Mouse (Mus musculus) myocyte (in vitro differentiated cells): ENCODE results near the gene Fam166b. TPM values are rescaled to one million over a fixed set of nuclear protein-coding genes. Genes with fewer than 3 reads are reported as not detected.
A peak's percentile ranks its signal among the peaks of the same experiment; 100 is the strongest.

Experiments
- H3K27me3 ChIP-seq: one replicate; pipeline ENCODE4 v1.6.1; 2011; ENCODE audit not compliant: control insufficient read depth, insufficient read depth, insufficient read length
- H3K36me3 ChIP-seq: one replicate; pipeline ENCODE4 v1.6.1; 2011; ENCODE audit not compliant: control insufficient read depth, insufficient read depth
- H3K4me2 ChIP-seq: one replicate; pipeline ENCODE4 v1.6.1; 2011; ENCODE audit warnings: low read depth, control low read depth
- H3K4me3 ChIP-seq: one replicate; pipeline ENCODE4 v1.5.1; 2011; ENCODE audit warnings: mild to moderate bottlenecking, control low read depth, moderate library complexity
- H3K79me2 ChIP-seq: one replicate; pipeline ENCODE4 v1.6.1; 2011; ENCODE audit not compliant: control insufficient read depth, insufficient read depth
- H3ac ChIP-seq: one replicate; pipeline ENCODE4 v1.6.1; 2011; ENCODE audit not compliant: control insufficient read depth, insufficient read length
- CEBPB ChIP-seq: IDR thresholded peaks from 2 replicates; pipeline ENCODE4 v1.6.1; 2011; ENCODE audit warnings: mild to moderate bottlenecking, moderate library complexity; ENCODE audit not compliant: poor library complexity, insufficient read depth, severe bottlenecking
- E2F4 ChIP-seq: IDR thresholded peaks from one replicate; pipeline ENCODE4 v1.6.1; 2011; ENCODE audit warnings: mild to moderate bottlenecking, control low read depth, moderate library complexity; ENCODE audit not compliant: insufficient read depth
- MAX ChIP-seq: IDR thresholded peaks from one replicate; pipeline ENCODE4 v1.6.1; 2011; ENCODE audit warnings: low read depth, mild to moderate bottlenecking, control low read depth
- MYOD1 ChIP-seq, 3 experiments: IDR thresholded peaks; one replicate each; pipeline ENCODE4 v1.6.1; 2011; ENCODE audit warnings: control low read depth in 2 of 3, low read depth in 2 of 3, mild to moderate bottlenecking in 2 of 3, moderate library complexity in 1 of 3; ENCODE audit not compliant: insufficient read length in 2 of 3, control insufficient read depth in 1 of 3
- MYOG ChIP-seq, 3 experiments: IDR thresholded peaks; one replicate each; pipeline ENCODE4 v1.6.1; 2011; ENCODE audit warnings: control low read depth in 2 of 3, low read depth in 2 of 3, mild to moderate bottlenecking in 2 of 3; ENCODE audit not compliant: insufficient read length in 2 of 3, control insufficient read depth in 1 of 3, insufficient read depth in 1 of 3
- POLR2A ChIP-seq: IDR thresholded peaks from one replicate; pipeline ENCODE4 v1.6.1; 2011; ENCODE audit warnings: low read depth, mild to moderate bottlenecking, control low read depth, moderate library complexity; ENCODE audit not compliant: insufficient read length
- POLR2AphosphoS2 ChIP-seq: IDR thresholded peaks from one replicate; pipeline ENCODE4 v1.6.1; 2011; ENCODE audit warnings: low read depth, control low read depth; ENCODE audit not compliant: insufficient read length
- REST ChIP-seq: IDR thresholded peaks from one replicate; pipeline ENCODE4 v1.6.1; 2011; ENCODE audit warnings: mild to moderate bottlenecking, control low read depth, moderate library complexity; ENCODE audit not compliant: insufficient read depth, insufficient read length
- SRF ChIP-seq: IDR thresholded peaks from one replicate; pipeline ENCODE4 v1.6.1; 2011; ENCODE audit warnings: low read depth; ENCODE audit not compliant: control insufficient read depth, insufficient read length
- TCF12 ChIP-seq: IDR thresholded peaks from one replicate; pipeline ENCODE4 v1.6.1; 2011; ENCODE audit warnings: mild to moderate bottlenecking, control low read depth; ENCODE audit not compliant: poor library complexity, insufficient read depth, severe bottlenecking
- TCF3 ChIP-seq: IDR thresholded peaks from one replicate; pipeline ENCODE4 v1.6.1; 2011; ENCODE audit warnings: low read depth, control low read depth; ENCODE audit not compliant: insufficient read length
- USF1 ChIP-seq: IDR thresholded peaks from one replicate; pipeline ENCODE4 v1.6.1; 2011; ENCODE audit warnings: low read depth, mild to moderate bottlenecking, control low read depth, moderate library complexity
- polyA plus RNA-seq: library from polyadenylated mRNA; unstranded; fragments of >200 nt; fragmentation: generic; extraction: Trizol; gene quantifications from one replicate; pipeline ENCODE4 v1.2.1, GENCODE M21; 2012; ENCODE audit warnings: missing spikeins

Gene Fam166b
- polyA plus RNA-seq, 1 experiment: 0.04 TPM

DNA sequence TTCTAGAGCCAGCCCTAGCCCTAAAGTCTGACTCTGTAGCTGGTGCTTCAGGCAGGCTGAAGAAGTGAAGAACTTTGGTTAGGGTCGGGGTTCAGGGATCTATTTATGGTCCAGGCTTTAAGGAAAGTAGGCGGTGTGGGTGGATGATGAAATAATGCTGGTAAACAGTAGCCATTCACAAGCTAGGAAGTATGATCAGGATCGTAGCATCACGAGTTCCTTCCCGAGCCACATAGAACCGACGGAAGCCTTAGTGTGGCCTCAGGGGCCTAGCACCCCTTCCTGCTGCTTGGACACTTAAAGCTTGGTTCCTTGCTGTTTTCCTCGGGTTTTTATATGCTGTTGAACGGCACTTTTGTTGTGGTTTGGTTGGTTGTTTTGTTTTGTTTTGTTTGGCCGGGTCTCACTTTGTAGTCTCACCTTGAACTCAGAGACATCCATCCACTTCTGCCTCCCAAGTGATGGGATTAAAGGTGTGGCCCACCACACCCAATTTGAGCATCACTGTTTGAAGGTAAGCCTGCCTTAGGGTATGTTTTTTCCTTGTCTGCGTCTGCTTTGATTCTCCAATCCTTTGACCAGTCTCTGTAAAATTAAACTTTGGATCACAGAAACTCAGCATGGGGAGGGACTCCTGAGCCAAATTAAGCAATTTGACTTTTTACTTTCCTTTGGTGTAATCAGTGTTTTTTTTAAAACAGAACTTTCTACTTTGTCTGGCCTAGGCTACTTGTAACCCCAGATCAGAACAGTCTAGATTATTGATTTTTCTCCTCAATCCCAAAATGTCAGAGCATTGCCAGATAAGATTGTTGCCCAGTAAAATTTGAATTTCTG, 45.5 kb downstream of the Fam166b start:
- Histone ChIP-seq H3K4me2 (peak overlapping the region; percentile 93), H3K36me3 (no peaks in the 10 kb centered on the region), H3K27me3 (no peaks in the 10 kb centered on the region), H3K79me2 (peaks cover 23% of the 10 kb centered on the region), H3ac (no peak overlapping the region), H3K4me3 (peak overlapping the region; percentile 52)
- peak; percentile 29 for TF ChIP-seq POLR2A
- TF ChIP-seq CEBPB: peak; percentile 59
- TF ChIP-seq MAX: no peak

DNA sequence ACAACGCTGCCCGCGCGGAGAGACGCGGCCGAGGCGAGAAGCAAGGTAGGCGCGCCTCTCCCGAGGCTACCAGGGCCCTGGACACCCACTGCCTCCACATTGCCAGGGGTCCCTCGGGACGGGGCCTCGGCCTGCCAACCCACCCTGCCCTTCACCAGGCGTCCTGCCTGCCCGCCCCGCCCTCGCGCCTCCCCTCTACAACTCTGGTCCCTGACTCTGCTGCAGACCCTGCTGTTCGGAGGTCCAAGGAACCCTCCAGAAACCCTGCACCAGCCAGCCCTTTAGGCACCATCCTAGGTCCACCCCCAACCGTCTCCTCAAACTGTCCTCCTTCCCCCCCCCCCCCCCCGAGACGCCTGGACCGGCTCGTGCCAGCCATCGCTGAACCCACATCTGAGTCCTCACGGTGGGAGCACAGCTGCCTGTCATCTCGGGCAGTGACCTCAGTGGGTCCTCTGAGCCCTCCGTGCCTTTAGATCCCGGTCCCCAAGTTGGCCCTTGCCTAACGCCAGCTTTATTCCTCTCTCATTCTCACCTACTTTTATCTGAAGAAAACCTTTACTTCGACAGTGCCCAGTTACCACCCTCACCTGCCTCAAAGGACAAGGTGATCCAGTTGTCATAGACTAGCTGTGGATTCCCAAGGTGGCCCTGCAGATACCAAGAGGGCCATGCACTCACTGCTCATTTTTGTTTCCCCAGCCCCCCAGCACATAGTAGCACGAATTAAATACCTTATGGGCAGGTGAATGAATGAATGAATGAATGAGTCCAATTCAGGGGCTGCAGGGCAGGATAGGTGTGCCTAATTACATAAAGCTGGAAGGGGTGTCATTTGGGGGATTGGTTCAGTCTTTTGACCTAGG, 46.5 kb downstream of the Fam166b start:
- peak overlapping the region; percentile 52 for H3K4me3 ChIP-seq
- TF ChIP-seq MYOG (IDR thresholded peaks at IDR 0.05; ENCODE audit: control insufficient read depth in 1 of 3, insufficient read depth in 1 of 3, insufficient read length in 2 of 3, low read depth in 2 of 3) (peak in 1 of 3 experiments; percentile 11), USF1 (no peak)
- H3K27me3 ChIP-seq: no peaks in the 10 kb centered on the region
- peak overlapping the region; percentile 54 for H3ac ChIP-seq
- no peaks in the 10 kb centered on the region for H3K36me3 ChIP-seq
- H3K79me2 ChIP-seq: peaks cover 23% of the 10 kb centered on the region
- H3K4me2 ChIP-seq: peak overlapping the region; percentile 93

DNA sequence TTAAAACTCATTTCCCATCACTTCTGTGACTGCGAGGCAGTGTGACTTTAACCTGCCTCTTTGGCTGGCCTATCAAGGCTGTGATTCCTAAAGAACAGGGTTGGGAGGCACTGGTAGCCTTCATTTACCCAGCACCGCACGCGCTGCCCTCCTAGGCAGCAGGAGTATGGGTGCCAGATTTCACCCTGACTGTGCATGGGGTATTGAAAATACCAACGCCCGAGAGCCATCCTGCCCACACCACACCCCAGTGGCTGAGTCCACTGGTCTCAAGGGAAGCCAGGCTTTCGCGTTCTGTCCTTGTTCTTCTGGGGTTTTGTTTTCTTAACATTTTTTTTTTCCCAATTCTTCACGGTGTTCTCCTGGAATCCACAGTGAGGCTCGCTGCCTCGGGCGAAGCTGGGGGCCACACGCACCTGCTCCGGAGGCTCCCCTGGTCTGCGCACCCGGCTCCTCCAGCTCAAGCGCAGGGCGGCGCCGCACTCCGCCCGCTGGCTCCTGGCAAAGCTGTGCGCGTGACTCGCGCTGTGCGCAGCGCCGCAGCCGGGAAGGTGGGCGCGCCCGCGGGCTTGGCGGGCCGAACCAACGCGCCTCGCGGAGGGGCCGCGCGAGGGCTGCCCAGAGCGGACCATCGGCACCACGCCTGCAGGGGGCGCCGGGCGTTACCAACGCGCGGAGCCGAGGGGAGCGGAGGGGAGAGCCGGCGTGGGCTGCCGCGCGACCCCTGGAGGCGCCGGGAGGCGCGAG, 47.4 kb downstream of the Fam166b start, which contains the start of gene Rusc2:
Gene Rusc2 (plus strand): TSS at position 572 of the 747 bp plus-strand sequence.
- H3K79me2 ChIP-seq: peaks cover 23% of the 10 kb centered on the region
- peak within 1 kb of the TSS; percentile 93 for H3K4me2 ChIP-seq
- H3K27me3 ChIP-seq: no peaks in the 10 kb centered on the region
- peak within 1 kb of the TSS; percentile 54 for H3ac ChIP-seq
- H3K36me3 ChIP-seq: no peaks in the 10 kb centered on the region
- H3K4me3 ChIP-seq: peak within 1 kb of the TSS; percentile 52
- peak in 1 of 3 experiments; percentile 43 for TF ChIP-seq MYOD1 (IDR thresholded peaks at IDR 0.05; ENCODE audit: control insufficient read depth in 1 of 3, insufficient read length in 2 of 3, low read depth in 2 of 3)
- TF ChIP-seq POLR2A: peak; percentile 70
- peak; percentile 6 for TF ChIP-seq E2F4
- TF ChIP-seq MYOG (IDR thresholded peaks at IDR 0.05; ENCODE audit: control insufficient read depth in 1 of 3, insufficient read depth in 1 of 3, insufficient read length in 2 of 3, low read depth in 2 of 3): peak in 1 of 3 experiments; percentile 63
- no peak for TF ChIP-seq TCF12

DNA sequence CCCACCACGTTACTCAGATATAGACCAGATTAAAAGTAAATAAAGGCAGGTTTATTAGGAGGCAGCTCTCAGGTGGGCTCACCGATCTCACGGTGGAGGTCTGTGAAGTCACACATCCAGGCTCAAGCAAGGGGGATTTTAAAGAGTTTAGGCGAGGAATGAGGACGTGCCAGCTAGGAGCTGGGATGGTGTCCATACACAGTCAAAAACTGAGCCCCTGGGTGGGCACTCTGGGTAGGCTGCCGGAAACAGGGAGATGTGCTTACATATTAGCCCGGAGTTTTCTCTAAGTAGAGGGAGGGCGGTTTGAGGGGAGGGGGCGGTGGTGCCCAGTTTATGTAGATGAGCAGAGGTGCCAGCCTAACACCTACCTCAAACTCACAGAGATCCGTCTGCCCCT, 48.0 kb downstream of the Fam166b start:
- TF ChIP-seq SRF (no peak), REST (no peak), TCF3 (no peak), MYOD1 (IDR thresholded peaks at IDR 0.05; ENCODE audit: control insufficient read depth in 1 of 3, insufficient read length in 2 of 3, low read depth in 2 of 3) (no peak), USF1 (no peak), MYOG (IDR thresholded peaks at IDR 0.05; ENCODE audit: control insufficient read depth in 1 of 3, insufficient read depth in 1 of 3, insufficient read length in 2 of 3, low read depth in 2 of 3) (no peak), TCF12 (no peak), E2F4 (no peak), POLR2A (no peak), CEBPB (no peak)
- H3K79me2 ChIP-seq: peaks cover 18% of the 10 kb centered on the region
- peak overlapping the region; percentile 52 for H3K4me3 ChIP-seq
- no peaks in the 10 kb centered on the region for H3K36me3 ChIP-seq
- H3K4me2 ChIP-seq: peak overlapping the region; percentile 88
- H3ac ChIP-seq: no peak overlapping the region
- H3K27me3 ChIP-seq: no peaks in the 10 kb centered on the region

DNA sequence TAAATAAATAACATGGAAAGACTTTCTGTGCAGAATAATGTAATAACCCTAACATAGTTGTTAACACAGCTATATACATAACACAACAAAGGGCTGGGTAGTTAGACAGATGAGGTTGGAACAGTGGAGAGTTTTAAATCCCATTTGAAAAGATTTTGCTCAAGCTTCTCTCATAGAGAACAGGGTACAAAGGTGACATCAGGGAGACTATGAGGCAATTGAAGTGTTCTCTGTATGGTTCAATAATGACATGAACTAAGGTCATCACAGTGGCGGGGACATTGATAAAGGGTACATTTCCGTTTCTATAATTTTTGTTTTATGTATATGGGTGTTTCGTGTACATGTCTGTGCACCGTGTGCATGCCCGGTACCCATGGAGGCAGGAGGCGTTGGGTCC, 49.3 kb downstream of the Fam166b start:
- Histone ChIP-seq H3K27me3 (no peaks in the 10 kb centered on the region), H3K4me3 (no peak overlapping the region), H3K79me2 (peaks cover 8% of the 10 kb centered on the region), H3ac (no peak overlapping the region), H3K36me3 (no peaks in the 10 kb centered on the region), H3K4me2 (no peak overlapping the region)
- no peak for TF ChIP-seq CEBPB
- TF ChIP-seq POLR2AphosphoS2: no peak

Other genes with a start within 250 kb of the Fam166b start
- gene Atp8b5, start 162.0 kb downstream of the Fam166b start, polyA plus RNA-seq: not detected
- 28.2 TPM for gene Rusc2, start 47.2 kb downstream of the Fam166b start, polyA plus RNA-seq
- 40.4 TPM for gene Tesk1, start 12.8 kb upstream of the Fam166b start, polyA plus RNA-seq
- gene Cd72, start 25.5 kb upstream of the Fam166b start, polyA plus RNA-seq: 0.74 TPM
- not detected for gene Sit1, start 54.6 kb upstream of the Fam166b start, polyA plus RNA-seq
- gene Ccdc107, start 63.8 kb upstream of the Fam166b start, polyA plus RNA-seq: 111 TPM
- gene Arhgef39, start 70.6 kb upstream of the Fam166b start, polyA plus RNA-seq: 5.7 TPM
- 10.7 TPM for gene Car9, start 77.8 kb upstream of the Fam166b start, polyA plus RNA-seq
- 2,542 TPM for gene Tpm2, start 94.6 kb upstream of the Fam166b start, polyA plus RNA-seq
- gene Creb3, start 133.2 kb upstream of the Fam166b start, polyA plus RNA-seq: 73.9 TPM
- gene Tln1, start 133.6 kb upstream of the Fam166b start, polyA plus RNA-seq: 225 TPM
- gene Rgp1, start 149.6 kb upstream of the Fam166b start, polyA plus RNA-seq: 28.6 TPM
- 5.9 TPM for gene Gba2, start 149.7 kb upstream of the Fam166b start, polyA plus RNA-seq
- not detected for gene Msmp, start 155.4 kb upstream of the Fam166b start, polyA plus RNA-seq
- 9.1 TPM for gene Npr2, start 202.8 kb upstream of the Fam166b start, polyA plus RNA-seq
- 0.02 TPM for gene Spag8, start 224.5 kb upstream of the Fam166b start, polyA plus RNA-seq
- 99.1 TPM for gene Hint2, start 227.3 kb upstream of the Fam166b start, polyA plus RNA-seq
- 1.7 TPM for gene Tmem8b, start 239.8 kb upstream of the Fam166b start, polyA plus RNA-seq
- gene Fam221b, start 240.0 kb upstream of the Fam166b start, polyA plus RNA-seq: 3.4 TPM